Mouse (Mus musculus) right cerebral cortex, postnatal 4 days (tissue): ENCODE measurements around the gene Gm10309.
A peak's percentile ranks its signal among the peaks of the same experiment; 100 is the strongest.
"Not testable (repeated sequence)": the region's sequence is repeated elsewhere in the genome, so short reads cannot be mapped to it uniquely, and the experiment has no call there.

ENCODE experiments used
- DNase-seq: peaks from one replicate; pipeline ENCODE4 v3.0.0-alpha.2; 2022

Gene Gm10309

GRCm38 (mm10) chr17:86509871-86510270 is 4.8 kb upstream of the Gm10309 start:
- DNase-seq: no peak

- no peak for DNase-seq
These were observed 3.1 kb upstream of the Gm10309 start for GRCm38 (mm10) chr17:86508212-86508490.

- no peak for DNase-seq
These were observed 2.5 kb upstream of the Gm10309 start for GRCm38 (mm10) chr17:86507342-86508211.

GRCm38 (mm10) chr17:86506881-86507280 is 1.8 kb upstream of the Gm10309 start:
- DNase-seq: no peak

- DNase-seq: no peak
These were observed 1.7 kb downstream of the Gm10309 start for GRCm38 (mm10) chr17:86503208-86503897.

GRCm38 (mm10) chr17:86501393-86501792 is 3.6 kb downstream of the Gm10309 start:
- no peak for DNase-seq

- DNase-seq: no peak
These were observed 5.5 kb downstream of the Gm10309 start for GRCm38 (mm10) chr17:86499359-86500045.

- DNase-seq: no peak
These were observed 7.7 kb downstream of the Gm10309 start for GRCm38 (mm10) chr17:86497302-86497701.

- DNase-seq: peak; percentile 67
These were observed 8.8 kb downstream of the Gm10309 start for GRCm38 (mm10) chr17:86496123-86496771.

- DNase-seq: no peak
These were observed 10.1 kb downstream of the Gm10309 start for GRCm38 (mm10) chr17:86494895-86495294.

- DNase-seq: no peak
These were observed 10.5 kb downstream of the Gm10309 start for GRCm38 (mm10) chr17:86494494-86494893.

- no peak for DNase-seq
These were observed 11.1 kb downstream of the Gm10309 start for GRCm38 (mm10) chr17:86493891-86494420.

GRCm38 (mm10) chr17:86492376-86492775 is 12.7 kb downstream of the Gm10309 start:
- DNase-seq: no peak

- DNase-seq: no peak
These were observed 15.2 kb downstream of the Gm10309 start for GRCm38 (mm10) chr17:86489827-86490226.

- no peak for DNase-seq
These were observed 17.6 kb downstream of the Gm10309 start for GRCm38 (mm10) chr17:86487450-86487849.

- no peak for DNase-seq
These were observed 18.4 kb downstream of the Gm10309 start for GRCm38 (mm10) chr17:86486657-86487056.

GRCm38 (mm10) chr17:86484087-86484737 is 20.8 kb downstream of the Gm10309 start:
- peak; percentile 81 for DNase-seq

- no peak for DNase-seq
These were observed 22.4 kb downstream of the Gm10309 start for GRCm38 (mm10) chr17:86482675-86483074.

- DNase-seq: no peak
These were observed 25.6 kb downstream of the Gm10309 start for GRCm38 (mm10) chr17:86479406-86479805.

- DNase-seq: not testable (repeated sequence)
These were observed 27.6 kb downstream of the Gm10309 start for GRCm38 (mm10) chr17:86477401-86477800.

GRCm38 (mm10) chr17:86476674-86477073 is 28.4 kb downstream of the Gm10309 start:
- no peak for DNase-seq

GRCm38 (mm10) chr17:86471684-86472083 is 33.3 kb downstream of the Gm10309 start:
- DNase-seq: peak; percentile 33
